Mouse (Mus musculus) activated CD4-positive, CD25-positive, alpha-beta regulatory T cell, adult 9 weeks (primary cell): ENCODE data around the gene Magea5. TPM values are rescaled to one million over a fixed set of nuclear protein-coding genes. Genes with fewer than 3 reads are reported as not detected.

Experiments used
- polyA plus RNA-seq: library from polyadenylated mRNA; unstranded; fragments of 100-300 nt; shearing (Covaris generic); gene quantifications from one replicate; pipeline ENCODE4 v1.2.1, GENCODE M21; 2017

Magea5 gene
- polyA plus RNA-seq: not detected

DNA sequence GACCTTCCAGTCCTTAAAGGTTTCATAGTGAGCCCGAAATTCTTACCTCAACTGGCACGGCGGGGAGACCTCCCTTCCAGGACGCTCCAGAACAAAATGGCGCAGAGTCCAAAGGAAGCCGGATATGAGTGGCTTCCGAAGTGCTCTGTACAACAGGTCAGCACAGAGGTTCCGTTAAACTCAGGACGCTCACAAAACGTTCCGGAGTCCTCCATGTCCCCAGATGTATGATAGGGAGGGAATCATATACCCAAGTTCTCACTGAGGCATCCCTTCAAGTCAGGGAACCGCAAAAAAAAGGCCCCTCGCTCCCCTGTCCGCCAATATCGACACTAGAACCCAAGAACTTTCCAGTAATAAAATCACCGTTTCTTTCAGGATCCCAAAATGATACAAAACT, at the start of gene Magea5:
TSS of gene Magea5 (minus strand) at position 101 of the 400 bp plus-strand sequence.

DNA sequence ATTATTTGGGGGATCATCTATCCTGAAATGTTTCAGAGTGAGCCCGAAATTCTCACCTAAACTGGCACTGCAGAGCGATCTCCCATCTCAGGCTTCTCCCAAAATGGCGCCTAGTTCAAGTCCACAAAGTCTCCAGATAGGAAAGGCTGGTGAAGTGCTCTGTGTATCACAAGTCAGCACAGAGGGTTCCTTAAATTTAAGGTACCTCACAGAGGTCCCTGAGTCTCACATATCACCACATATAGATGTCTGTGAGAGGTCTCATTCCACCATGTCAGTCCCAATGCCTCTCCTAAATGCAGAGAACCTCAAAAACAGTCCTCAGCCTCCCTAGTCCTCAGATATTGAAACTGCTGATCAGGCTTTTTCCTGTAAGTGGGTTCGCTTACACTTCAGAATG, 30.6 kb upstream of the Magea5 start, which contains the start of gene Magea2:
TSS of gene Magea2 (minus strand) at position 101 of the 400 bp plus-strand sequence.

DNA sequence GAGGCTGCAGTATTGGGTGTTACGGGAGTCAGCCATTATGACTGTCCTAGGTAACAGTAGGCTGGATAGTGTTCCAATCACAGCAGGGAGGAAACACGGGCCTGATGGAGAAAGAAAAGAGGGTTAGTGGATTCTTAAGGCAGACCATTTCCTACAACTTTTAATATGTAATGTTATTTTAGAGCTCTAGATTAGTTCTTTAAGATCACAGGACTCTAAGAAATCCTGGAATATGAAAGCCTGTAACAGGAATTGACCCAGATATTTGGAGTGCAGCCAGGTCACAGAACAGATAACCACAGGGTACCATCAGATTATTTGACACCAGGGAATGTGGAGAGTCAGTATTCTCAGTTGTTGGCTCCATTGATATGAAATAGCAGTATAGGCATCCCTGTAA, 26.7 kb upstream of the Magea5 start, which contains the start of gene Magea1:
TSS of gene Magea1 (minus strand) at position 101 of the 400 bp plus-strand sequence.

Other genes with a start within 250 kb of the Magea5 start
- gene Cldn34b1, start 172.9 kb downstream of the Magea5 start, polyA plus RNA-seq: not detected
- gene Magea6, start 127.2 kb downstream of the Magea5 start, polyA plus RNA-seq: not detected
- not detected for gene Magea3, start 113.6 kb downstream of the Magea5 start, polyA plus RNA-seq
- not detected for gene Magea8, start 67.3 kb downstream of the Magea5 start, polyA plus RNA-seq
- gene Magea1, start 26.6 kb upstream of the Magea5 start, polyA plus RNA-seq: not detected
- not detected for gene Magea2, start 30.5 kb upstream of the Magea5 start, polyA plus RNA-seq
- not detected for gene Cldn34b2, start 65.3 kb upstream of the Magea5 start, polyA plus RNA-seq
- gene Sat1, start 153.3 kb upstream of the Magea5 start, polyA plus RNA-seq: 357 TPM
- gene Acot9, start 199.3 kb upstream of the Magea5 start, polyA plus RNA-seq: 126 TPM